Mouse (Mus musculus) forebrain, embryonic 16.5 days (tissue): Measurements from ENCODE around the gene Ccdc74a. TPM values are rescaled to one million over a fixed set of nuclear protein-coding genes. Genes with fewer than 3 reads are reported as not detected.

ENCODE experiments used
- ATAC-seq: fragments of 200-750 bp; cut with Nextera tagmentation; 2 replicates; pipeline ENCODE4 v1.8.0; 2017; ENCODE audit warnings: mild to moderate bottlenecking, moderate library complexity
- H3K27ac ChIP-seq: fragments of 300-500 bp; sonication (generic); 2 replicates; pipeline ENCODE4 v1.5.1; 2014; ENCODE audit warnings: low read length, control low read depth
- H3K27me3 ChIP-seq: fragments of 300-500 bp; sonication (generic); replicated peaks from 2 replicates; pipeline ENCODE4 v1.6.1; 2014; ENCODE audit warnings: low read length; ENCODE audit not compliant: control insufficient read depth, insufficient read depth
- H3K36me3 ChIP-seq: fragments of 300-500 bp; sonication (generic); 2 replicates; pipeline ENCODE4 v1.6.1; 2014; ENCODE audit not compliant: control insufficient read depth, insufficient read depth
- H3K4me1 ChIP-seq: fragments of 300-500 bp; sonication (generic); replicated peaks from 2 replicates; pipeline ENCODE4 v1.6.1; 2014; ENCODE audit warnings: low read length; ENCODE audit not compliant: control insufficient read depth, insufficient read depth
- H3K4me2 ChIP-seq: fragments of 300-500 bp; sonication (generic); 2 replicates; pipeline ENCODE4 v1.6.1; 2014; ENCODE audit warnings: mild to moderate bottlenecking, low read length, control low read depth
- H3K4me3 ChIP-seq: fragments of 300-500 bp; sonication (generic); replicated peaks from 2 replicates; pipeline ENCODE4 v1.5.1; 2014; ENCODE audit warnings: mild to moderate bottlenecking, low read length, control low read depth
- H3K9ac ChIP-seq: fragments of 300-500 bp; sonication (generic); replicated peaks from 2 replicates; pipeline ENCODE4 v1.6.1; 2014; ENCODE audit warnings: low read depth, low read length, control low read depth
- H3K9me3 ChIP-seq: fragments of 300-500 bp; sonication (generic); 2 replicates; pipeline ENCODE4 v1.6.1; 2016; ENCODE audit warnings: low read length; ENCODE audit not compliant: control insufficient read depth
- WGBS: fragments of 180-500 bp; shearing (Covaris S2); extraction: QIAGEN DNeasy Blood & Tissue Kit; methylation state at CpG from one replicate; pipeline ENCODE4 v1.1.7; 2014; 5-methylcytosine and 5-hydroxymethylcytosine counted together
- polyA plus RNA-seq: library from polyadenylated mRNA; unstranded; fragments of >200 nt; fragmentation: Nextera tagmentation; extraction: Ambion mirVana; gene quantifications from 2 replicates; pipeline ENCODE4 v1.2.1, GENCODE M21; 2015

Gene Ccdc74a
- polyA plus RNA-seq, 1 experiment from 2014 or later: 7.7 TPM

GRCm38 (mm10) chr16:17619198-17620105 is 26.8 kb upstream of the Ccdc74a start, which contains the start of gene Smpd4:
TSS of gene Smpd4 (plus strand) at chr16:17619354.
- peak; percentile 84 for ATAC-seq
- Histone ChIP-seq H3K4me2 (peak within 1 kb of the TSS; percentile 89), H3K9ac (peak within 1 kb of the TSS; percentile 83), H3K27me3 (no peaks in the 10 kb centered on the region), H3K27ac (no peak within 1 kb of the TSS), H3K9me3 (no peaks in the 10 kb centered on the region), H3K36me3 (0 out of 2 replicates have a peak, but pooled peaks cover 3% of the 10 kb centered on the region), H3K4me1 (peaks cover 15% of the 10 kb centered on the region), H3K4me3 (peak within 1 kb of the TSS; percentile 84)
- WGBS: 2% methylated on average over 60 of the region's 60 CpGs

- 96% methylated on average over 1 of the region's 1 CpGs for WGBS
- H3K9ac ChIP-seq: no peak overlapping the region
- no peaks in the 10 kb centered on the region for H3K9me3 ChIP-seq
- H3K4me1 ChIP-seq: peaks cover 15% of the 10 kb centered on the region
- no peak overlapping the region for H3K4me2 ChIP-seq
- no peak overlapping the region for H3K27ac ChIP-seq
- H3K27me3 ChIP-seq: no peaks in the 10 kb centered on the region
- H3K36me3 ChIP-seq: peaks cover 6% of the 10 kb centered on the region
- H3K4me3 ChIP-seq: no peak overlapping the region
- ATAC-seq: no peak
Observed at GRCm38 (mm10) chr16:17621936-17622335, 24.3 kb upstream of the Ccdc74a start.

GRCm38 (mm10) chr16:17625488-17626268 is 20.6 kb upstream of the Ccdc74a start:
- Histone ChIP-seq H3K36me3 (peaks cover 23% of the 10 kb centered on the region), H3K4me2 (no peak overlapping the region), H3K9ac (no peak overlapping the region), H3K4me1 (no peaks in the 10 kb centered on the region), H3K4me3 (no peak overlapping the region), H3K27me3 (no peaks in the 10 kb centered on the region), H3K27ac (no peak overlapping the region), H3K9me3 (no peaks in the 10 kb centered on the region)
- ATAC-seq: peak; percentile 55; the same call in 1 of the 2 replicates
- WGBS: 69% methylated on average over 8 of the region's 8 CpGs

- H3K9me3 ChIP-seq: no peaks in the 10 kb centered on the region
- H3K27ac ChIP-seq: no peak overlapping the region
- no peaks in the 10 kb centered on the region for H3K4me1 ChIP-seq
- ATAC-seq: no peak
- no peak overlapping the region for H3K9ac ChIP-seq
- peaks cover 26% of the 10 kb centered on the region for H3K36me3 ChIP-seq
- H3K4me3 ChIP-seq: no peak overlapping the region
- H3K4me2 ChIP-seq: no peak overlapping the region
- no peaks in the 10 kb centered on the region for H3K27me3 ChIP-seq
- 98% methylated on average over 5 of the region's 5 CpGs for WGBS
Observed at GRCm38 (mm10) chr16:17626269-17626555, 20.1 kb upstream of the Ccdc74a start.

GRCm38 (mm10) chr16:17632580-17632979 is 13.7 kb upstream of the Ccdc74a start:
- WGBS: 89% methylated on average over 2 of the region's 2 CpGs
- Histone ChIP-seq H3K4me3 (no peak overlapping the region), H3K9me3 (no peaks in the 10 kb centered on the region), H3K27me3 (no peaks in the 10 kb centered on the region), H3K9ac (no peak overlapping the region), H3K4me2 (no peak overlapping the region), H3K27ac (no peak overlapping the region), H3K36me3 (peaks cover 31% of the 10 kb centered on the region), H3K4me1 (no peaks in the 10 kb centered on the region)
- no peak for ATAC-seq

- Histone ChIP-seq H3K9me3 (no peaks in the 10 kb centered on the region), H3K4me2 (no peak overlapping the region), H3K9ac (no peak overlapping the region), H3K4me3 (no peak overlapping the region), H3K27me3 (no peaks in the 10 kb centered on the region), H3K27ac (no peak overlapping the region), H3K4me1 (no peaks in the 10 kb centered on the region), H3K36me3 (peaks cover 25% of the 10 kb centered on the region)
- WGBS: 73% methylated on average over 8 of the region's 8 CpGs
- no peak for ATAC-seq
Observed at GRCm38 (mm10) chr16:17633481-17634181, 12.6 kb upstream of the Ccdc74a start.

- 85% methylated on average over 2 of the region's 2 CpGs for WGBS
- no peak overlapping the region for H3K9ac ChIP-seq
- no peaks in the 10 kb centered on the region for H3K4me1 ChIP-seq
- peaks cover 17% of the 10 kb centered on the region for H3K36me3 ChIP-seq
- no peak for ATAC-seq
- no peak overlapping the region for H3K4me3 ChIP-seq
- H3K27ac ChIP-seq: no peak overlapping the region
- H3K9me3 ChIP-seq: no peaks in the 10 kb centered on the region
- H3K4me2 ChIP-seq: no peak overlapping the region
- H3K27me3 ChIP-seq: no peaks in the 10 kb centered on the region
Observed at GRCm38 (mm10) chr16:17636904-17637303, 9.4 kb upstream of the Ccdc74a start.

GRCm38 (mm10) chr16:17637610-17638009 is 8.7 kb upstream of the Ccdc74a start:
- Histone ChIP-seq H3K9ac (no peak overlapping the region), H3K4me2 (no peak overlapping the region), H3K4me1 (no peaks in the 10 kb centered on the region), H3K27ac (no peak overlapping the region), H3K4me3 (no peak overlapping the region), H3K9me3 (no peaks in the 10 kb centered on the region), H3K27me3 (no peaks in the 10 kb centered on the region), H3K36me3 (peaks cover 20% of the 10 kb centered on the region)
- 85% methylated on average over 2 of the region's 2 CpGs for WGBS
- ATAC-seq: no peak

- ATAC-seq: no peak
- Histone ChIP-seq H3K4me1 (no peaks in the 10 kb centered on the region), H3K4me3 (no peak overlapping the region), H3K36me3 (peaks cover 18% of the 10 kb centered on the region), H3K9ac (no peak overlapping the region), H3K27ac (no peak overlapping the region), H3K9me3 (no peaks in the 10 kb centered on the region), H3K4me2 (no peak overlapping the region), H3K27me3 (no peaks in the 10 kb centered on the region)
- WGBS: 93% methylated on average over 9 of the region's 9 CpGs
Observed at GRCm38 (mm10) chr16:17638036-17638628, 8.1 kb upstream of the Ccdc74a start.
